Mouse (Mus musculus): ENCODE measurements around the gene Akap7. TPM values are rescaled to one million over a fixed set of nuclear protein-coding genes. Genes with fewer than 3 reads are reported as not detected.

Akap7 gene
- 1 to 10 TPM; 2.7 to 9.2 TPM for polyA plus RNA-seq (2012; fragmentation: generic; extraction: Trizol)

GRCm38 (mm10) chr10:25307770-25308169 is at the start of gene Akap7:
Gene Akap7 (minus strand): TSS chr10:25307870.

Other genes with a start within 250 kb of the Akap7 start
- gene Epb41l2, start 51.9 kb upstream of the Akap7 start, polyA plus RNA-seq (2012; fragmentation: generic; extraction: Trizol) = 10 to 100 TPM in 1 of 2 experiments, 1 to 10 TPM in 1; 5.2 to 56.0 TPM
- not detected for gene Smlr1, start 228.4 kb upstream of the Akap7 start, polyA plus RNA-seq (2012; fragmentation: generic; extraction: Trizol)